Mouse (Mus musculus): ENCODE data around the gene Ucp1. TPM values are rescaled to one million over a fixed set of nuclear protein-coding genes. Genes with fewer than 3 reads are reported as not detected.
A peak's percentile ranks its signal among the peaks of the same experiment; 100 is the strongest.

Ucp1 gene
- polyA plus RNA-seq, 1 experiment from 2014 or later, result not detected

- Histone ChIP-seq H3K4me2 (ENCODE audit: low read depth, low read length) (no peak overlapping the region), H3K4me1 (ENCODE audit: insufficient read depth) (no peaks in the 10 kb centered on the region), H3K9me3 (ENCODE audit: low read length) (no peaks in the 10 kb centered on the region), H3K27me3 (ENCODE audit: insufficient read depth, low read length) (no peaks in the 10 kb centered on the region), H3K9ac (replicated peaks) (no peak overlapping the region), H3K27ac (ENCODE audit: low read depth) (no peak overlapping the region), H3K36me3 (replicated peaks; ENCODE audit: insufficient read depth, low read length) (no peaks in the 10 kb centered on the region), H3K4me3 (ENCODE audit: low read depth, low read length) (no peak overlapping the region)
- TF ChIP-seq CTCF (IDR thresholded peaks at IDR 0.05; ENCODE audit: low read depth) (peak; percentile 95), EP300 (IDR thresholded peaks at IDR 0.05; ENCODE audit: low read depth) (no peak)
- ATAC-seq (peak; percentile 82), DNase-seq (peak; percentile 61)
- 64% methylated on average over 16 of the region's 16 CpGs for WGBS (ENCODE audit: insufficient replicate concordance)
Measured at GRCm38 (mm10) chr8:83260418-83261215, 29.5 kb upstream of the Ucp1 start.

GRCm38 (mm10) chr8:83271172-83271571, 19.0 kb upstream of the Ucp1 start:
- no peak overlapping the region for H3K4me3 ChIP-seq (ENCODE audit: low read depth, low read length)
- H3K9ac ChIP-seq (replicated peaks), result no peak overlapping the region
- H3K27ac ChIP-seq (ENCODE audit: low read depth), result no peak overlapping the region
- 88% methylated on average over 14 of the region's 14 CpGs for WGBS (ENCODE audit: insufficient replicate concordance)
- H3K27me3 ChIP-seq (ENCODE audit: insufficient read depth, low read length), result no peaks in the 10 kb centered on the region
- H3K36me3 ChIP-seq (replicated peaks; ENCODE audit: insufficient read depth, low read length), result no peaks in the 10 kb centered on the region
- H3K4me1 ChIP-seq (ENCODE audit: insufficient read depth), result no peaks in the 10 kb centered on the region
- H3K9me3 ChIP-seq (ENCODE audit: low read length), result no peaks in the 10 kb centered on the region
- TF ChIP-seq EP300 (IDR thresholded peaks at IDR 0.05; ENCODE audit: low read depth) (no peak), CTCF (IDR thresholded peaks at IDR 0.05; ENCODE audit: low read depth) (no peak)
- DNase-seq, result no peak
- no peak overlapping the region for H3K4me2 ChIP-seq (ENCODE audit: low read depth, low read length)
- no peak for ATAC-seq

- no peak overlapping the region for H3K4me3 ChIP-seq (ENCODE audit: low read depth, low read length)
- no peaks in the 10 kb centered on the region for H3K27me3 ChIP-seq (ENCODE audit: insufficient read depth, low read length)
- no peaks in the 10 kb centered on the region for H3K36me3 ChIP-seq (replicated peaks; ENCODE audit: insufficient read depth, low read length)
- H3K4me2 ChIP-seq (ENCODE audit: low read depth, low read length), result no peak overlapping the region
- H3K9ac ChIP-seq (replicated peaks), result no peak overlapping the region
- TF ChIP-seq CTCF (IDR thresholded peaks at IDR 0.05; ENCODE audit: low read depth) (no peak), EP300 (IDR thresholded peaks at IDR 0.05; ENCODE audit: low read depth) (no peak)
- WGBS (ENCODE audit: insufficient replicate concordance), result 77% methylated on average over 10 of the region's 10 CpGs
- H3K4me1 ChIP-seq (ENCODE audit: insufficient read depth), result no peaks in the 10 kb centered on the region
- DNase-seq (no peak), ATAC-seq (no peak)
- no peak overlapping the region for H3K27ac ChIP-seq (ENCODE audit: low read depth)
- no peaks in the 10 kb centered on the region for H3K9me3 ChIP-seq (ENCODE audit: low read length)
Measured at GRCm38 (mm10) chr8:83272464-83272863, 17.7 kb upstream of the Ucp1 start.

- DNase-seq (no peak), ATAC-seq (no peak)
- TF ChIP-seq CTCF (IDR thresholded peaks at IDR 0.05; ENCODE audit: low read depth) (no peak), EP300 (IDR thresholded peaks at IDR 0.05; ENCODE audit: low read depth) (no peak)
- WGBS (ENCODE audit: insufficient replicate concordance), result 60% methylated on average over 11 of the region's 11 CpGs
- Histone ChIP-seq H3K27me3 (ENCODE audit: insufficient read depth, low read length) (no peaks in the 10 kb centered on the region), H3K36me3 (replicated peaks; ENCODE audit: insufficient read depth, low read length) (no peaks in the 10 kb centered on the region), H3K4me1 (ENCODE audit: insufficient read depth) (no peaks in the 10 kb centered on the region), H3K4me2 (ENCODE audit: low read depth, low read length) (no peak overlapping the region), H3K27ac (ENCODE audit: low read depth) (no peak overlapping the region), H3K9ac (replicated peaks) (no peak overlapping the region), H3K4me3 (ENCODE audit: low read depth, low read length) (no peak overlapping the region), H3K9me3 (ENCODE audit: low read length) (no peaks in the 10 kb centered on the region)
Measured at GRCm38 (mm10) chr8:83274470-83274869, 15.7 kb upstream of the Ucp1 start.

GRCm38 (mm10) chr8:83278431-83278830, 11.7 kb upstream of the Ucp1 start:
- TF ChIP-seq EP300 (IDR thresholded peaks at IDR 0.05; ENCODE audit: low read depth) (no peak), CTCF (IDR thresholded peaks at IDR 0.05; ENCODE audit: low read depth) (no peak)
- Histone ChIP-seq H3K36me3 (replicated peaks; ENCODE audit: insufficient read depth, low read length) (no peaks in the 10 kb centered on the region), H3K4me2 (ENCODE audit: low read depth, low read length) (no peak overlapping the region), H3K27ac (ENCODE audit: low read depth) (no peak overlapping the region), H3K9ac (replicated peaks) (no peak overlapping the region), H3K4me1 (ENCODE audit: insufficient read depth) (no peaks in the 10 kb centered on the region), H3K9me3 (ENCODE audit: low read length) (no peaks in the 10 kb centered on the region), H3K4me3 (ENCODE audit: low read depth, low read length) (no peak overlapping the region), H3K27me3 (ENCODE audit: insufficient read depth, low read length) (no peaks in the 10 kb centered on the region)
- WGBS (ENCODE audit: insufficient replicate concordance), result 71% methylated on average over 6 of the region's 6 CpGs
- DNase-seq (no peak), ATAC-seq (no peak)

- Histone ChIP-seq H3K9me3 (ENCODE audit: low read length) (no peaks in the 10 kb centered on the region), H3K4me2 (ENCODE audit: low read depth, low read length) (no peak overlapping the region), H3K4me1 (ENCODE audit: insufficient read depth) (no peaks in the 10 kb centered on the region), H3K36me3 (replicated peaks; ENCODE audit: insufficient read depth, low read length) (no peaks in the 10 kb centered on the region), H3K4me3 (ENCODE audit: low read depth, low read length) (no peak overlapping the region), H3K27me3 (ENCODE audit: insufficient read depth, low read length) (peaks cover 13% of the 10 kb centered on the region), H3K27ac (ENCODE audit: low read depth) (no peak overlapping the region), H3K9ac (replicated peaks) (no peak overlapping the region)
- TF ChIP-seq EP300 (IDR thresholded peaks at IDR 0.05; ENCODE audit: low read depth), result no peak
- TF ChIP-seq CTCF (IDR thresholded peaks at IDR 0.05; ENCODE audit: low read depth), result no peak
- ATAC-seq (no peak), DNase-seq (no peak)
- WGBS (ENCODE audit: insufficient replicate concordance), result 74% methylated on average over 8 of the region's 8 CpGs
Measured at GRCm38 (mm10) chr8:83285391-83285790, 4.8 kb upstream of the Ucp1 start.
